Mouse (Mus musculus): Measurements from ENCODE around the gene Tspyl2.
A peak's percentile ranks its signal among the peaks of the same experiment; 100 is the strongest.
"Not testable (repeated sequence)": the region's sequence is repeated elsewhere in the genome, so short reads cannot be mapped to it uniquely, and the experiment has no call there.

Tspyl2 gene

DNA sequence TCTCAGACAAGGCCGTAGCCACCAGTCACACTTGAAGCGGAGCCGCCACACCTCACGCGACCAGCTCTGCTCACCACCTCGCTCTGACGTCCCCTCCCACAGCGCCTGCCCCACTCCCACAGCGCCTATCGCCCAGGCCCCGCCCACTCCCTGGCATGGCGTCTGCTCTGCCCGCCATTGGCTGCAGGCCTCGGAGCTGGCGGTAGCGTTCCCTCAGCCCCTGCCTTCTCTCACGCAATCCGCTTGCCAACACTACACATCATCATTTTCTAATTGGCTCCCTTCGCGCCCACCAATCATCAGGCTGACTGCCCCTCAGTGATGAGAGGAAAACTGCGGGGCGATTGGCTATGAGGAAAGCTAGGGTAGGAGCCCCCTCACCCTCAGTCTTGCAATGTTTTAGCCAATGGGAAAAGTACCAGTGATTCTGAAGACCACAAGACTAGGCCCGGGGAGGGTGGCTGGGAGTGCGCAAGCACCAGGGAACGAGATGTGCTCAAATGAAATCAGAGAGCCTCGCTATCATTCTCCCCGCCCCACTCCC is at the start of gene Tspyl2:
Gene Tspyl2, minus strand, starts transcription at position 68 of the 544 bp plus-strand sequence.
- DNase-seq = peak; percentile 92 to 96

DNA sequence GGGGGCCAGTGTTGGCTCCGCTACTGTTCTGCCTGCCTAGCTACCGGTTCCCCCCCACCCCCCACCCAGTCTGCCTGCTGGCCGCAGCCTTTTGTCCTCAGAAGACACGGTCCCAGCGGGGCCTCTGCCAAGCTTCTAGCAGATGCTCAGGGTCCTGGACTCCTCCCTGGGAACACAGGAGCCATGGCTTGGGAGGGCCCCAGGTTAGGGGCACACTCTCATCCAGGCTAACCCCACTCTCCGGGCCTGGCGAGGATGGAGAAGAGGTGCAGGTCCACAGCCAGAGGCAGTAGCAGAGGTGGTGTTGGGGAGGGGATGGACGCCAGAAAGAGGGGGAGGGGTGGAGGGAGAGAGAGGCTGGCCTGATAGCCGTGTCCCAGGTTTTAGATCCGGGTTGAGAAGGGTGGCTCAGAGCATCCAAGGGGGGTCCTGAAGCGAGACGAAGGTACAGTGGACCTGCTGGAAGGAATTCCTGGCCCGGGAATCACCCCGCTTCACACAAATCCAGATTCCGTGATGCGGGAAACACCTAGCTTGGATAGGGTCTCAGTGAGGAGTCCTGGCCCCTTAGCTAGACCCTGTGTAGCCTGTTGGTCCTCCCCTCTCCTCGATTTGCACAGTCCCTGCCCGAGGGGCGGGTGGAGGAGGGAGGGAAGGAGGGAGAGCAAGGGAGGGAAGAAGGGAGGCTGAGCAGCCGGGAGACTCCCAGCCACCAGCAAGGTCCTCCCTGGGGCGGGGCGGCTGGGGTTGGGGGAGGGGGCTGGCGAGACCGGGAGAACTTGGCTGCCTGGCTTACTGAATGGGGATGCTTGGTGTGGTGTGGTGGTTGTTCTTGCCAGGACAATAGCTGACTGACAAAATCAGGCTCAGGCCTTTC is 26.4 kb upstream of the Tspyl2 start, which contains the start of gene Gpr173:
Gene Gpr173, minus strand, starts transcription at position 308 of the 877 bp plus-strand sequence.
- DNase-seq = peak; percentile 81 to 84

DNA sequence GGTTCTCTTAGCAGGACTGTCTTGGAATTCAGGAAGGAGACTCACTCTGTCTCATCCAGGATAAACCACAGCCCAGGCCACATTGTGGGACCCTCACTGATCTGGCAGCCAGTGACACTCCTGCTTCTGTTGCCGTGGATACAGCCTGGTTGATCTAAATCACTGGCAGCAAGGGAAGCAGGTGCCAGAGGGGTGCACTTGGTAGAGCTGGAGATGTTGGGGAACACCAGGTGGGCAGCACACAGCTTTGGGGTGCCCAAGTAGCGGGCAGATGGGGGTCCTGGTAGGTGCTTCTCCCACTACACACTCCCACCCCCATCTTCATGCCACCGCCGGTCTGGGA is 25.8 kb upstream of the Tspyl2 start:
- DNase-seq = no peak

DNA sequence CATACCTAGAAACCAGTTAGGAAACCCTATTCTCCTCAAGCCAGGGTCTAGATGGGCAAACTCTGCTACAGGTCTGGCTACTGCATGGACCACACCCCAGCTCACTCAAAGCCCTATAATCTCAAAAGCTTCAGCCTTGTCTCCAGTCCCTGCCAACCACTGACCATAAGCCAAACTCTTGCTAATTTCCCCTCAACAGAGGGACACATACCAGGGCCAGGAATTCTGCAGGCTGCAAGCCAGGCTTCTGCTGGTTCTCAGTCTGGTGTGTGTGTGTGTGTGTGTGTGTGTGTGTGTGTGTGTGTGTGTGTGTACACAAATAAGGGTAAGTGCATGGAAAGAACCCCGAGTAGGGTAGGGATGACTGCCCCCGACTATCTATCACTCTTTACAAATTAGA is 24.2 kb upstream of the Tspyl2 start:
- DNase-seq = peak; percentile 82 to 87

DNA sequence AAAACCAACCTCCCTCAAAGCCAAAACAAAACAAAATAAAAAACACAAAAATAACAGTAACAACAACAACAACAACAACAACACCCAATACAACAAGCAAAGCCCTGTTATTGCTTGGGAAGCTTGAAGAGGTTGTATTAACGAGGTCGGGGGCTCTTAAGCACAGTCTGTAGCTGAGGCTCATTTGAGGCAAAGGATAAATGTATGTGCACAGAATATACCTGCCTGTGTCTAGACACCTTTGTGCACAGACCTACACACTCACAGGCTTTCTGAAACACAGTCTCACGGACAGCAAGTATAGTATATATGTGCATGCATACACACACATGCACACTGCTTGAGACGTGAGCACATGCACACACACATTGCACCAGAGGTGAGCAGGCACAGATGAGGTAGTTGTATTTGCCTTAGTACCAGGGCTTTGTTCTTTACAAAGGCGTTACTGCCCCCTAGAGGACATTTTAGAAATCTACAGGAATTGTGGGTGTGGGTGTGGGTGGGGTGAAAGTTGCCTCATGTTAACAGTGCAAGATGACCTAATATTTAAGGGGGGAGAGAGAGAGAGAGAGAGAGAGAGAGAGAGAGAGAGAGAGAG is 10.4 kb upstream of the Tspyl2 start:
- DNase-seq = peak; percentile 24 to 45

DNA sequence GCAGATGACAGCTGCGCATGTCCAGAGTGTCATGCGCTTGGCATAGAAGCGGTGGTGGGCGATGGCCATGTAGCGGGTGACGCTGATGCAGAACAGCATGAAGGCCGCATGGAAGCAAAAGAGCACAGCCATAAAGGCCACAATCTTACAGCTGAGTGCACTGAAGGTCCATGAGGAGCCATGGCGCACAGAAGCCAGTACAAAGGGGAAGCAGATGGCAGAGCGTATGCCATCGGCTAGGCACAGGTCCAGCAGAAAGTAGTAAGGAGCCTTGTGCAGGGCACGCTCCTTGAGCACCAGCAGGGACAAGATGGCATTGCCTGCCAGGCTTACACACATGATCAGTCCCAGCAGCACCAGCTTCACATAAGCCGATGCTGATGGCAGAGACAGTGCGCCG is 4.8 kb upstream of the Tspyl2 start:
- peak; percentile 75 to 79 for DNase-seq

DNA sequence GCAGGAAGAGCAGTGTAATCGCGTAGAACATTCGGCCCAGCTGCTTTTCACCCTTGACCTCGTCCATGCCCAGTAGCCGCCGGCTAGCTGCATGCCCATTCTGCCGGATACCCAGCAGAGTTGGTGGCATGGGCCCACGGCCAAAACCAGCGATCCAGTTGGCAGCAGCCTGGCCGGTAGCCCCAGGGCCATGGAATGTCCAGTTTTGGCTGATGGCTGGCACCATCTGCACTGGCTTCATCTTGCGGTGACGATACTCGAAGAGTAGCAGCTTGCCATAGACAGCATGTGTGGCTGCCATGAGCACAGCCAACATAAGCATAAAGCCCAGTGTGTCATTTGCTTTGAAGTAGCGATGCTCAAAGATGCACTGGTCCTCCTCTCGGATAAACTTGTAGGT is 4.4 kb upstream of the Tspyl2 start:
- DNase-seq = peak; percentile 65 to 75

DNA sequence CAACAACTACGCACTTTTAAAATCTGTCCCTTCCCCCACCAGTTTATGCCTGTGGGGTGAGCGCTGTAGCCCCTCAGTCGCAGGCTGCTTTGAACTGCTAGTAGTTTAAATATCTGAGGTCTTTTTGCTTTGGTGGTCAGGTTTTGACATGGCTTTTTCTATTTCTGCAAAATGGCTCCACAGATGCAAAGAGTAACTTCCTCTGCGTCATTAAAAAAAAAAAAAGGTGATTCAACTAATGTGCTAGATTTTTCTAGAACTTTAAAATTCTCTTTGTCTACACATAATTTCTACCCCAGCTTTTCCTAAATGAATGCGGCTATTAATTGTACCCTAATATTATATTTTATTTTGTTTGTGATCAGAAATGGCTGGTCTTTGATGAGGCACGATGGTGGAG is 678 bp upstream of the Tspyl2 start:
- no peak for DNase-seq

DNA sequence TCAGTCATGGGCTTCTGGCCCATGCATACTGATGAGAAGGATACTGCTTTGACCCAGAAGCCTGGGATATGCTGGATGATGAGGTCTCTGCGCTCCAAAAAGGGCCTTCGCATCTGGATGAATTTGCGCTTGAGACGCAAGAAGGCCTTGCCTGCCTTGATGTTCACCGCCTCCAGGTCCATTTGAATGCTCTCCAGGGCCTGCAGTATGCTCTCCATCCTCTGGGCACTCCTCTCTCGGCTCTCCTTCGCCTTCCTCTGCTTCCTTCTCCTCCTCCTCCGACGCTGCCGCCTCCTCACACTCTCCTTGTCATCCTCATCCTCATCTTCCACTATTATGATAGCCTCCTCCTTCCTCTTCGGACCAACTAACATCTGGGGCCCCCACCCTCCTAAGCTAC is 729 bp downstream of the Tspyl2 start:
- DNase-seq = peak in 1 of 2 experiments; percentile 27

DNA sequence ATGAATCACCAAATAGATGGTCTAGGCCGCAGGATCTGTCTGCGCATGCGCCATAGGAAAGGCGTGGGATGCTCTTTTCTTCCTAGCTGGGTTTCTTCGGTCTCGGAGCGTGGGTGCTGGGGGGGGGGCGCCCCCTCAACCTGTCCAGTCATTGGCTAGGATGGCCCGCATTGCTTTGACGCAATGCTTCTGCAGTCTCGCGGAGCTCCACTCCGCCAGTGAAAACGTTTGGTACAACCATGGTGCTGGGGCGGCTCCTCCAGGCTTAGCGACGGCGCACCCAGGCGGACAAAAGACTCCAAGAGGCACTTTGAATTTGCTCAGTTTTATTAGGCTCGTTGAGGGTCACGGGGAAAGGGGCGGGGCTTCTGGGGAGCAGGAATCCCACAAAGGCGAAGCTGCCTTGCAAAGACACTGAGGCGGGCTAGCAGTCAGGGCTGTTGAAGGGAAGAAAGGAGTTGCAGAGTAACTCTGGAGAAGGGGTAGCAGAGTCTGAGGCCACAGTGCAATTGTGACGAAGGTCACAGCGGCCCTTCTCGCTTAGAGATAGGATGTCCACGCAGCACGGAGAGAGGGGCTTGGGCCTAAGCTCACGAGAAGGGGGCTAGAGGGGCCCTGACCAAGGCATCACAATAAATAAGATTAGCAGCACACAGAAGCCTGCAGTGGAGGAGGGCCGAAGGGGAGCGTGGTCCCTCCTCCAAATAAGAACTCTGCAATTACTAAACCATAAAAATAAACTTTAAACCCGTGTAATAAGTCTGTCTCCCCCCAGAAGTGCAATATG is 5.5 kb downstream of the Tspyl2 start:
- DNase-seq = peak; percentile 89 to 93

DNA sequence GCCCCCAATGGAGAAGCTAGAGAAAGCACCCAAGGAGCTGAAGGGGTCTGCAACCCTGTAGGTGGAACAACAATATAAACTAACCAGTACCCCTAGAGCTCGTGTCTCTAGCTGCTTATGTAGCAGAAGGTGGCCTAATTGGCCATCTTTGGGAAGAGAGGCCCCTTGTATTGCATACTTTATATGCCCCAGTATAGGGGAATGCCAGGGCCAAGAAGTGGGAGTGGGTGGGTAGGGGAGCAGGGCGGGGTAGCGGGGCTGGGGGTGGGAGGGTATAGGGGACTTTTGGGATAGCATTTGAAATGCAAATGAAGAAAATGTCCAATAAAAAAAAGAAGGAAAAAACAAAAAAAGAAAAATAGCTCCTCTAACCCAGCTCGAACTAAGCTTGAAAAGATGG is 6.1 kb downstream of the Tspyl2 start:
- DNase-seq = not testable (repeated sequence)

DNA sequence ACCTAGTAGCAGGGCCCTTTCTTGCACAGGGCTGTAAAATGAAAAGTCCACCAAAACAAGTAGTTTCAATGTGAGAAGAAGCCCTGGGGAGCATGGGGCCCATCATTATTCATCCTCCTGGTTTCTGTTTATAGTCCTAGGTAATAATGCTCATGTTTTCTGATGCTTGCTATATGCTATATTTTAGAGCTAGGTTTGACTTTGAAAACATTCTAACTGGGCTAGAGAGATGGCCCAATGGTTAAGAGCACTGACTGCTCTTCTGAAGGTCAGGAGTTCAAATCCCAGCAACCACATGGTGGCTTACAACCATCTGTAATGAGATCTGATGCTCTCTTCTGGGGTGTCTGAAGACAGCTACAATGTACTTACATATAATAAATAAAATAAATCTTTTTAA is 12.8 kb downstream of the Tspyl2 start:
- DNase-seq = not testable (repeated sequence)

DNA sequence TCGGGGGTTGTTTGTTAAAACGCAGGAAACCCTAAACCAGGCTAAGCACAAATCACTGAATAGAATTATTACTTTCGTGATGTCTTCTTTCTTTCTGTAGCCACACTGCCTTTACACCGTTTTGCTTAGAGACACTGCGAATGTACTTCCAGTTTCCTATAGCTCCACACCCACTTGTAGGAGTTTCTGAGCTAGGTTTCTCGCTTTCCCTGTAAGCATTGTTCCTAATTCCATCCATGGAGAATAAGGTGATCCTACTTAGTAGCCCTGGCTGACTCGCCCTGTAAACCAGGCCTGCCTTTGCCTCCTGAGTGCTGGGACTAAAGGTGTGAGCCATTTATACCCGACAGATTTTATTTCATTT is 14.6 kb downstream of the Tspyl2 start:
- no peak for DNase-seq

DNA sequence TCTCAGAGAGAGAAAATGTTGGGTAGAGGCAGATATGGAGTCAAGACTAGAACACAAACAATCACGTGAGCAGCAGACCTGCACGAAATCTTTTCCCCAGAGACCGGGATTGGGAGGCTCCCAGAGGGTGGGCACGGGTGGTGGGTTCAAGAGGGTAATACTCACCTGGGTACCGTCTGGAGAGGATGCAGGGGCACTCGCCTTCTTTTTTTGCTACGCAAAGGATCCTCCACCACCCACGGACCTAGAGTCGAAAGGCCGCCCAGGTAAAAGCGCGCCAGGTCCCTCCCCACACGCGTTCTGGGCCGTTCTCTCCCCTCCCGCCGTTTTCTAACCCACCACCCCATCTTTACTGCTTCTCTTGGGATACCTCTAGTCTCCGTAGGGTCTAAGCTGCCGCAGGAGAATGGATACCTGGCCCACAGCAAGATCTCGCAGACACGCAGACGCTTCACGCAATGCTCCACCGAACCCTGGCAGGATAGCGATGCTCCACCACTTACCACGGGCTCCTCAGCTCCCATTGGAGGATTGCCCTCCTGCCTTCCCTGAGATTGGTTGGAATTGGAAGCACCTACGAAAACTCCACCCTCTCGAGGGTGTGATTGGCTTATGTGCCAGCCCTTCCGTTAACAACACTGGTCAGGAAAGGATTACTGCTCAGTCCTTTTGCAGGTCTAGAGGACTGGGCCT is 15.1 kb downstream of the Tspyl2 start, which contains the start of gene Kantr:
Gene Kantr, minus strand, starts transcription at position 500 of the 693 bp plus-strand sequence.
- peak; percentile 80 to 86 for DNase-seq

DNA sequence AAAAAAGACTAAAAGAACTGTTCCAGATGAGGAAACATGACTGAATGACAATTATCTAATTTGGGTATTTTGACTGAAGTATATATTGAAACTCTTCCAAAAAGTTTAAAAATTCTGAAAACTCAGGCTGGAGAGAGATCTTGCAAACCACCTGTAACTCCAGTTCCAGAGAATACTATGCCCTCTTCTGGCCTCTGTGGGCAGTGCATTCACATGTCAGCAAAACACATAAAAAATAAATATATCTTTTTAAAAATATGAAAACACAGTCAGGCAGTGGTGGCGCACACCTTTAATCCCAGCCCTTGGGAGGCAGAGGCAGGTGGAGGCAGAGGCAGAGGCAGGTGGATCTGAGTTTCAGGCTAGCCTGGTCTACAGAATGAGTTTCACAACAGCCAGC is 18.6 kb downstream of the Tspyl2 start:
- peak in 1 of 2 experiments; percentile 21 for DNase-seq

DNA sequence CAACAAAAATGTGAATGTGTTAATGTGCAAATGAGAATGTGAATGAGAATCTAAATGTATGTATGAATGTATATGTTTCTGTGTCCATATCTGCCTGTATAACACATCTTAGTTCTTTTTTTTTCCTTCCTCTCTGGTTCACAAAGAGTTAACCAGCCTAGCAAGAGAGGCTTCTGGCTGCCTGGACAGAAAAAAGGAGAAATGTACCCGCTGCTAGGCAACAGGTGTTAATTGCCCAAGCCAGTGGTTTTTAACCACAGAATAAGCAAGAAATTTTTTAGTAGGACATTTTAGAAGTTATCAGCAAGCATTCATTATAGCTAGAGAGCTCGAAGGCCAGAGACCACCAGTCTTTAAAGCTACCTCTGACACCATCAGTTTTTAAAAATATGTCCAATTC is 19.4 kb downstream of the Tspyl2 start:
- no peak for DNase-seq

DNA sequence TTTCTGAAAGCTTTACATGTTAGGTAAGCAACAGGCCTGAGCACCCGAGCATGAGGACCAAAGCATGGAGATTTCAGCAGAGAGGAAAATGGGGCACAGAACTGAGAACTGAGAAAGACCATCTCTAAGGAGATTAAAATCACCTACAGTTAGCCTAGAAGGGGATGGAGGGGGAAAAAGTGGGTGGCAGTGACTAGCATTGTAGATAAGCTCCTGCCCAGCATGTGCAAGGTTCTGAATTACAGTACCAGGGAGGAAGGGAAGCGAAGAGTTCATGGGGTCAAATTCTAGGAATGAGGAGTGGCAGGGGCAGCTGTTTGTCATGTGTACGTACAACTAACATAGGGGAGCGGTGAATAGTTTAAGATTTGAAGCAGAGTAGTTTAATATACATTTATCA is 21.7 kb downstream of the Tspyl2 start:
- DNase-seq = no peak

DNA sequence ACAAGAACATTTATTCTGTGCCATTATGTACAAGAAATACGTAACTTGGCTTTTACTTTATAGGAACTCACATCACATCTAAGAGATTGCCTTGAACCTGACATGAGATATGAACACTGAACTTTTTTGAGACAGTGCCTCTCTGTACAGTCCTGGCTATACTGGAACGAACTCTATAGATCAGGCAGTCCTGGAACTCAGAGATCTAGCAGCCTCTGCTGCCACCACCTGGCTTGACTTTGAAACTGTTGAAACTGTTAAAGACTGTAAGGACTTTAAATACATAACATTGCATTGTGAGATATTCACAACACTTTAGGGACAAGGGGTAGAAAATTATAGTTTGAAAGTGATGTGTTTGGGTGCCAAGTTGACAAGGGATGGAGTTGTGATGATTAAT is 34.3 kb downstream of the Tspyl2 start:
- peak; percentile 47 to 51 for DNase-seq

DNA sequence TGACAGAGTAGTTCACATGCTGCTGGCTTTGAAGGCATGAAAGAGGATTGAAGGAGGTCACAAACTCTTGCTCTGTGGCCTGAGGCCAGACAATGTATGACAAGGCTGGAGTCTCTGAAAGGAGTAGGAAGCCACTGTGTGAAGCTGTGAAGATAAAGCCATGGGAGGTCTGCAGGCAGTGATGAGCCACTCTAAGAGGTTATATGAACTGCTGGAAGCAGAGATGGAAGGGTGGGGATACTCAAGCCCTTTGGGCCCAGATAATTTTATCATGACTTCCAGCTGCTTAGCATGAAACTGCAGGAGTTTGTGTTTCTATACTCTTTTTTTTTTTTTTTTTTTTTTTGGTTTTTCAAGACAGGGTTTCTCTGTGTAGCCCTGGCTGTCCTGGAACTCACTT is 34.9 kb downstream of the Tspyl2 start:
- DNase-seq = no peak

DNA sequence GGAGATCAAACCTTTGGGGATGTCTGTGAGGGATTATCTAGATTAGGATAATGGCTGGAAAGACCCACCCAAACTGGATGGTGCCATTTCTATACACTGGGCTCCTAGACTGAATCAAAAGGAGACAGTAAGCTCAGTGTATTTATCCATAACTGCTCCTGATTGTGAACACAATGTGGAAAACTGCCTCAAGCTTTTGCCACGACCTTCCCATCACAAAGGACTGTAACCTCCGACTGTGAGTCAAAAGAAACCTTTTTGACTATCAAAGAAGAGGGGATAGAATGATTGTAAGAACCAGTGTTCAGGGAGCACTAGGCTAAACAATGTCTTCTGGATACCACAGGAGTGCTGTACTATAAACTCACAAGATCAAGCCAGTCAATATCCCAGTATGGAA is 36.0 kb downstream of the Tspyl2 start:
- no peak for DNase-seq

DNA sequence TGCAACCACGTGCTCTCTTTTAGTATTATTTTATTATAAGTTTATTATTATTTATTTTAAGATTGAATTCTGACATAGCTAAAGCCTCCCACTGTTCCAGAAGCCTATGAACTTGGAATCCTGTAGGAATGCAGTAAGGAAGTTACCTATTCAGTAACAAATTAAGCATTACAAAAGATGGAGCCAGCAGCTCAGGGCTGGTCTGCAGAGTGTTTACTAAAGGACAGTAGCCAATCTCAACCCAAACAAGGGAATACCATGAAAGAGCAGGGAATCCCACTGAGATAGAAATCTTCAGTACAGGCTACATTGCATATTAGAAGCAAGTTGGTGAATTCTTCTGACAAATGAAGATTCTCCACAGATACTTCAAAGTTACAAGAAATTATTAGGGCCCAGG is 55.2 kb downstream of the Tspyl2 start:
- not testable (repeated sequence) for DNase-seq
